Mouse (Mus musculus): ENCODE measurements around the gene Haus5. TPM values are rescaled to one million over a fixed set of nuclear protein-coding genes. Genes with fewer than 3 reads are reported as not detected.

The Haus5 gene
- polyA plus RNA-seq (2014; fragmentation: Nextera tagmentation; extraction: Ambion mirVana): 35.0 and 37.6 TPM in 2 replicates

DNA sequence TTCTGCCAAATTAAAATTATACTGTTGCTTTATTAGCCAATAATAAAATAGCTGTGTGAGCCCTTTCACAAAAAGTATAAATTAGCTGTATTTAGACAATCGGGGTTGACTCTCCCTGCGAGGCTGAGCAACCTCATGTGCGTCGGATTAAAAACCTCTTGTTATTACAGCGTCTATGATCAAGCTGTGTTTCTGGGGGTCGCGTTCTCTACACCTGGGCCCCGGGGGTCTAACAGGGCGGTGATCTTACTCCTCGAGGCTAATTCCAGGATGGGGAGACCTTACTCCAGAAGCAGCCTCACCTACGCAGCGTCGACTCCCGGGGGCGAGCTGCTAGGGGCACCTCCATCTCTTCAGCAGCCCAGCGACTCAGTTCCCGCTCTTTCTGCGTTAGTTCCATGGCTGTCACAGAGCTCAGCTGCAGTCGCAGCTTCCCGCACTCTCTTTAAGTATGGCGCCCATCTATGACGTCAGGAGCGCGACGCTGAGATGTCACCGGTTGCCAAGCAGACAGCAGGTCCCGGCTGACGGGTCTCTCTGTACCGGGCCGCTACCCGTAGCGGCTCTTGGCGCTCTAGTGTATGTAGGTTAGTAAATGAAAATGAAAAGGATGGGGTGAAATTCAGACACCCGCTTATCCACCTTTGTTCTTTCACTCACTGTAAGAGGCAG is at the start of gene Haus5:
Gene Haus5, minus strand, starts transcription at position 466 of the 672 bp plus-strand sequence.
- WGBS (ENCODE audit: insufficient replicate concordance): under 1% methylated on average over 34 of the region's 34 CpGs
- H3K27ac ChIP-seq (ENCODE audit: low read depth, low read length): peak within 1 kb of the TSS; percentile 29; the same call in 1 of the 2 replicates

DNA sequence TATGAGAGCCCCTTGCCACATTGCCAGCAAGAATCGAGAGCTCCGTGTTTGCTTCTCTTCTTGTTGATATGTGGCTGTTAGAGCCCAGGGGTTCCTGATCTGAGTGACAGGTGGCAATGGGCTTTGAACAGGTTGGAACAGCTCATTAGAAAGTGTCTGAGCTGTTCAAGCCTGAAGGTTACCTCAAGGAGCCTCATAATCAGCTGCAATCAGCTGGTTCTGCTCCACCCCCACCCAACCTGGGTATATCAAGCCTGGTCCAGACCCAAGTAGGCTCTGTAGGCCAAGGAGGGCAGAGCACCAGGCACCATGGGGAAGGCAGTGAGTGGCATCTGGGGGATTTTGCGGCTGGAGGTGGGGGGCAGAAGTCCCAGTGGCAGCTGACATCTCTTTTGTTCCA is 47.1 kb upstream of the Haus5 start, which contains the start of gene Atp4a:
Gene Atp4a, plus strand, starts transcription at position 268 of the 400 bp plus-strand sequence.
- WGBS (ENCODE audit: insufficient replicate concordance): 75% methylated on average over 3 of the region's 3 CpGs

More for the DNA sequence above, at the start of gene Haus5:
- H3K4me1 ChIP-seq (ENCODE audit: control insufficient read depth, insufficient read depth, low read length): no peaks in the 10 kb centered on the region
- H3K9me3 ChIP-seq (replicated peaks; ENCODE audit: control insufficient read depth, low read length): no peaks in the 10 kb centered on the region
- H3K36me3 ChIP-seq (ENCODE audit: control insufficient read depth, insufficient read depth, low read length): peaks cover 13% of the 10 kb centered on the region; the same call in 1 of the 2 replicates
- peak; percentile 86 for ATAC-seq (replicated peaks; ENCODE audit: insufficient number of reproducible peaks, low FRiP score, low TSS enrichment)
- H3K27me3 ChIP-seq (ENCODE audit: control insufficient read depth, insufficient read depth, low read length): no peaks in the 10 kb centered on the region
- peak within 1 kb of the TSS; percentile 84 for H3K9ac ChIP-seq (ENCODE audit: low read depth, low read length)
- H3K4me3 ChIP-seq (ENCODE audit: low read depth, low read length): peak within 1 kb of the TSS; percentile 80
- H3K4me2 ChIP-seq: peak within 1 kb of the TSS; percentile 68

DNA sequence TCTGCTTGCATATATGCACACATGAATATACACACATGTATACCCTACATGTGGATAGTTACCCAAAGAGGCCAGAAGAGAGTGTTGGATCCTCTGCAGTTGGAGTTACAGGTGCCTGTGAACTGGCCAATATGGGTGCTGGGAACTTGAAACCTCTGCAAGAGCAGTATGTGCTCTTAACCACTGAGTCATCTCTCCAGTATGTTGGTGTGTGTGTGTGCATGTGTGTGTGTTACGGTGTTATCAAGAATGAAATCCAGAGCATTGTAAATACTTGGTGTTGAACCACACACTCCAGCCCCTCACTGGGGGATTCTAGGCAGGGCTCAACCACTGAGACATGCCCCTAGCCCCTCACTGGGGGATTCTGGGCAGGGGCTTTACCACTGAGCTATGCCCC is 42.6 kb upstream of the Haus5 start:
- Histone ChIP-seq H3K27me3 (ENCODE audit: control insufficient read depth, insufficient read depth, low read length) (no peaks in the 10 kb centered on the region; the same call in 1 of the 2 replicates), H3K4me3 (ENCODE audit: low read depth, low read length) (no peak overlapping the region), H3K36me3 (ENCODE audit: control insufficient read depth, insufficient read depth, low read length) (no peaks in the 10 kb centered on the region), H3K4me1 (ENCODE audit: control insufficient read depth, insufficient read depth, low read length) (peaks cover 14% of the 10 kb centered on the region), H3K4me2 (no peak overlapping the region), H3K9me3 (replicated peaks; ENCODE audit: control insufficient read depth, low read length) (no peaks in the 10 kb centered on the region), H3K27ac (ENCODE audit: low read depth, low read length) (no peak overlapping the region), H3K9ac (ENCODE audit: low read depth, low read length) (no peak overlapping the region)
- ATAC-seq (replicated peaks; ENCODE audit: insufficient number of reproducible peaks, low FRiP score, low TSS enrichment): no peak
- WGBS (ENCODE audit: insufficient replicate concordance): 81% methylated on average over 1 of the region's 1 CpGs

More for the DNA sequence above, 47.1 kb upstream of the Haus5 start, which contains the start of gene Atp4a:
- H3K4me1 ChIP-seq (ENCODE audit: control insufficient read depth, insufficient read depth, low read length): peaks cover 8% of the 10 kb centered on the region
- no peak within 1 kb of the TSS for H3K9ac ChIP-seq (ENCODE audit: low read depth, low read length)
- no peak within 1 kb of the TSS for H3K27ac ChIP-seq (ENCODE audit: low read depth, low read length)
- ATAC-seq (replicated peaks; ENCODE audit: insufficient number of reproducible peaks, low FRiP score, low TSS enrichment): no peak
- H3K27me3 ChIP-seq (ENCODE audit: control insufficient read depth, insufficient read depth, low read length): peaks cover 24% of the 10 kb centered on the region
- no peaks in the 10 kb centered on the region for H3K9me3 ChIP-seq (replicated peaks; ENCODE audit: control insufficient read depth, low read length)
- no peaks in the 10 kb centered on the region for H3K36me3 ChIP-seq (ENCODE audit: control insufficient read depth, insufficient read depth, low read length)
- H3K4me2 ChIP-seq: no peak within 1 kb of the TSS
- no peak within 1 kb of the TSS for H3K4me3 ChIP-seq (ENCODE audit: low read depth, low read length)

DNA sequence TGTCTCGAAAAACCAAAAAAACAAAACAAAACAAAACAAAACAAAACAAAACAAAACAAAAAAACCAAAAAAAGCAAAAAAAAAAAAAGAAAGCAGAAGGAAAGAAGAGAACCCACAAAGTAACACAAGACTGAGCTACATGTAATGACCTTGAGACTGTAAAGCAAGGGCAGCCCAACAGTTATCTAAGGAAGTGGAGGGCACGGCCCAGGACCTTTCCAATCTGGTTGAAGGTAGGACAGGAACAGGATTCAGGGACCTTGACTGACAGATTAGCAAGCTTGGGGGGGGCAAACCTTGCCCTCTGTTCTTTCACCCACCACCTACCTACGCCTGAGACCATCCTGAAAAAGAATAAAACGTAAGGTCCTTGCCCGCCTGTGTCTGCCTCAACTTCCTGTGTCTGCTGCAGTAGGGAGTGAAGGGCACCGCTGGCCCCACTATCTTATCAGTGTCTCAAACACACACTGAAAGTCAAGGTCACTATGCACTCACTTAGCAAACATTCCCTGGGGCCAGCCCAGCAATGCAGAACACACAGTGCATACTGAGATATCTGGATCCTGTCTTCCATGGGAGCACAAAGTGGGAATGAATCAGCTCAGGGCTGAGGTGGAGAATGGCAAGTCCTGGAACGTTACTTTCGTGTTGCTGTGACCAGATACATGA is 41.6 kb upstream of the Haus5 start:
- H3K4me2 ChIP-seq: peak overlapping the region; percentile 23
- peaks cover 14% of the 10 kb centered on the region for H3K4me1 ChIP-seq (ENCODE audit: control insufficient read depth, insufficient read depth, low read length)
- H3K4me3 ChIP-seq (ENCODE audit: low read depth, low read length): no peak overlapping the region
- WGBS (ENCODE audit: insufficient replicate concordance): 31% methylated on average over 8 of the region's 8 CpGs
- no peaks in the 10 kb centered on the region for H3K9me3 ChIP-seq (replicated peaks; ENCODE audit: control insufficient read depth, low read length)
- H3K27me3 ChIP-seq (ENCODE audit: control insufficient read depth, insufficient read depth, low read length): no peaks in the 10 kb centered on the region
- no peak overlapping the region for H3K9ac ChIP-seq (ENCODE audit: low read depth, low read length)
- H3K27ac ChIP-seq (ENCODE audit: low read depth, low read length): peak overlapping the region; percentile 85
- peak; percentile 80 for ATAC-seq (replicated peaks; ENCODE audit: insufficient number of reproducible peaks, low FRiP score, low TSS enrichment)
- H3K36me3 ChIP-seq (ENCODE audit: control insufficient read depth, insufficient read depth, low read length): no peaks in the 10 kb centered on the region

DNA sequence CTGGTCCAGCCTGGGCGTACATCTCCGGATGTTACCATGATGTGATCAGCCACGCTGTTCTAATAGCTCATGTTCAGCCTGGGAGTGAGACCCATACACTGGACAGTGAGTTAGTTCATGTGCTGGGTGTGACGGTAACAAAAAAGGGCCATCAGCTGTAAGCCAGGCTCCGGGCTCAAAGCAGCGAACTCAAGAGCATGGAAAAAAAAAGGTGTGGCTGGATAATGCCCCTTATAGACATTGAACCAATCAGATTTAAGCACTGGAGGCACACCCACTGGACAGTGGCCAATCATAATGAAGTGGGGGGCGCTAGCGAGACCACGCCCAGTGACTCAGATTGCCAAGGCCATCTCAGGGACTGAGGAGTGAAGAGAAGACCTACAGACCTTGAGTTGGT is 33.8 kb upstream of the Haus5 start, which contains the start of gene 2200002J24Rik:
Gene 2200002J24Rik, plus strand, starts transcription at position 338 of the 400 bp plus-strand sequence.
- no peak within 1 kb of the TSS for H3K4me3 ChIP-seq (ENCODE audit: low read depth, low read length)
- no peaks in the 10 kb centered on the region for H3K27me3 ChIP-seq (ENCODE audit: control insufficient read depth, insufficient read depth, low read length)
- no peak within 1 kb of the TSS for H3K9ac ChIP-seq (ENCODE audit: low read depth, low read length)
- no peaks in the 10 kb centered on the region for H3K36me3 ChIP-seq (ENCODE audit: control insufficient read depth, insufficient read depth, low read length)
- ATAC-seq (replicated peaks; ENCODE audit: insufficient number of reproducible peaks, low FRiP score, low TSS enrichment): peak; percentile 57; the same call in 1 of the 2 replicates
- 33% methylated on average over 9 of the region's 9 CpGs for WGBS (ENCODE audit: insufficient replicate concordance)
- no peak within 1 kb of the TSS for H3K27ac ChIP-seq (ENCODE audit: low read depth, low read length)
- no peaks in the 10 kb centered on the region for H3K4me1 ChIP-seq (ENCODE audit: control insufficient read depth, insufficient read depth, low read length)
- H3K4me2 ChIP-seq: no peak within 1 kb of the TSS
- no peaks in the 10 kb centered on the region for H3K9me3 ChIP-seq (replicated peaks; ENCODE audit: control insufficient read depth, low read length)

DNA sequence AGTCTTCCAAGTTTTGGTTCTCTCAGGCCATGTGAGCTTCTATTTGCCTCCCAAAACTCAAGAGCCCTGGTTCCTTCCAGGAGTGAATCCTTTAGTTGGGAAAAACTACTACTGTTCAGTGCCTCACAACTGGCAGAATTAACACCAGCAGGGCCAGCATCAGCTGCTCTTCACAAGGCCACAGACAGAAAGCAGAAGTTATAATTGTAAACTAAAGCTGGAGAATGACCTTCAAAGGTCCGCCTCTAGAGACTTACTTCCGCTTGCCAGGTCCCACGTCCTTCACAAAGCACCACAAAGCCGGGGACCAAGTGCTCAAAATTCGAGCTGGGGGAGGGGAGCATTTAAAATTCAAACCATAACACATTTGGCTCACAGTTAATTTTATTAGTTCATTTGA is 33.3 kb upstream of the Haus5 start:
- no peak overlapping the region for H3K4me2 ChIP-seq
- H3K4me3 ChIP-seq (ENCODE audit: low read depth, low read length): no peak overlapping the region
- H3K27ac ChIP-seq (ENCODE audit: low read depth, low read length): no peak overlapping the region
- no peak overlapping the region for H3K9ac ChIP-seq (ENCODE audit: low read depth, low read length)
- no peaks in the 10 kb centered on the region for H3K27me3 ChIP-seq (ENCODE audit: control insufficient read depth, insufficient read depth, low read length)
- H3K9me3 ChIP-seq (replicated peaks; ENCODE audit: control insufficient read depth, low read length): no peaks in the 10 kb centered on the region
- H3K4me1 ChIP-seq (ENCODE audit: control insufficient read depth, insufficient read depth, low read length): no peaks in the 10 kb centered on the region
- ATAC-seq (replicated peaks; ENCODE audit: insufficient number of reproducible peaks, low FRiP score, low TSS enrichment): no peak
- 63% methylated on average over 5 of the region's 5 CpGs for WGBS (ENCODE audit: insufficient replicate concordance)
- no peaks in the 10 kb centered on the region for H3K36me3 ChIP-seq (ENCODE audit: control insufficient read depth, insufficient read depth, low read length)

DNA sequence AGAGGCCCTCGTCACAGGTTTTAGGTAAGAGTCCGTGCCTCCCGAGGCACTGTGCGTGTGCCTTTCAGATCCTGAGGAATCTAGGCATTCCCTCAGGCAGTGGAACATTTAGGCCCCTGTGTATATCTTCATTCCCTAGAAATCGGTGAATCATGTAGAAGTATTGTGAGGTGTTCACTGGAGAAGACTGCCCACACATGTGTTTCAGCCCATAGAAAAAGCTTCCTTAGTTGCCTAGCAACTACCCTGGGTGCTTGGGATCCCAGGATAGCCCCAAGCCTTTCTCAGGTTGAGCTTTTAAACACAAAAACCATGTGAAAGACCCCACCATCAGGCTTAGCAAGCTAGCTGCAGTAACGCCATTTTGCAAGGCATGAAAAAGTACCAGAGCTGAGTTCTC is 23.5 kb upstream of the Haus5 start:
- Histone ChIP-seq H3K27ac (ENCODE audit: low read depth, low read length) (no peak overlapping the region), H3K4me1 (ENCODE audit: control insufficient read depth, insufficient read depth, low read length) (no peaks in the 10 kb centered on the region), H3K27me3 (ENCODE audit: control insufficient read depth, insufficient read depth, low read length) (peaks cover 6% of the 10 kb centered on the region), H3K4me3 (ENCODE audit: low read depth, low read length) (no peak overlapping the region), H3K36me3 (ENCODE audit: control insufficient read depth, insufficient read depth, low read length) (no peaks in the 10 kb centered on the region), H3K4me2 (no peak overlapping the region), H3K9ac (ENCODE audit: low read depth, low read length) (no peak overlapping the region), H3K9me3 (replicated peaks; ENCODE audit: control insufficient read depth, low read length) (no peaks in the 10 kb centered on the region)
- WGBS (ENCODE audit: insufficient replicate concordance): 78% methylated on average over 6 of the region's 6 CpGs
- no peak for ATAC-seq (replicated peaks; ENCODE audit: insufficient number of reproducible peaks, low FRiP score, low TSS enrichment)

DNA sequence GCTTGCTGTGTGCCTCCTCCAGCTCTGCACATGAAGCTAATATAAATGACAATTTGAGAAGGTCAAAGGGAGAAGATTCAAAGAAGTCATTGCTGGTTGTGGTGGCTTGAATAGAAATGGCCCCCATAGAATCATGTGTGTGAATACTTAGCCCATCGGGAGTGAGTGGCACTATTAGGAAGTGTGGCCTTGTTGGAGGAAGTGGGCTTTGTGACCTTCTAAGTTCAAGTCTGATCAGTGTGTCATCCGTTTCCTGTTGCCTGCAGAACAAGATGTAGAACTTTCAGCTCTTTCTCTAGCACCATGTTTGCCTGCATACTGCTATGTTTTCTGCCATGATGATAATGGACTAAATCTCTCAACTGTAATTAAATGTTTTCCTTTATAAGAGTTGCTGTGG is 18.6 kb upstream of the Haus5 start:
- 58% methylated on average over 2 of the region's 2 CpGs for WGBS (ENCODE audit: insufficient replicate concordance)
- no peak overlapping the region for H3K4me2 ChIP-seq
- no peak overlapping the region for H3K4me3 ChIP-seq (ENCODE audit: low read depth, low read length)
- H3K9me3 ChIP-seq (replicated peaks; ENCODE audit: control insufficient read depth, low read length): 0 out of 2 replicates have a peak, but pooled peaks cover 2% of the 10 kb centered on the region
- peaks cover 6% of the 10 kb centered on the region for H3K27me3 ChIP-seq (ENCODE audit: control insufficient read depth, insufficient read depth, low read length)
- H3K36me3 ChIP-seq (ENCODE audit: control insufficient read depth, insufficient read depth, low read length): no peaks in the 10 kb centered on the region
- H3K4me1 ChIP-seq (ENCODE audit: control insufficient read depth, insufficient read depth, low read length): no peaks in the 10 kb centered on the region
- no peak overlapping the region for H3K9ac ChIP-seq (ENCODE audit: low read depth, low read length)
- no peak for ATAC-seq (replicated peaks; ENCODE audit: insufficient number of reproducible peaks, low FRiP score, low TSS enrichment)
- no peak overlapping the region for H3K27ac ChIP-seq (ENCODE audit: low read depth, low read length)

All from heart, embryonic 11.5 days (tissue).